Mouse (Mus musculus): ENCODE measurements around the gene Eya3. TPM values are rescaled to one million over a fixed set of nuclear protein-coding genes. Genes with fewer than 3 reads are reported as not detected.

Gene Eya3
- total and polyA plus RNA-seq, 3 experiments = 21.7 to 270 (median 38.2) TPM

DNA sequence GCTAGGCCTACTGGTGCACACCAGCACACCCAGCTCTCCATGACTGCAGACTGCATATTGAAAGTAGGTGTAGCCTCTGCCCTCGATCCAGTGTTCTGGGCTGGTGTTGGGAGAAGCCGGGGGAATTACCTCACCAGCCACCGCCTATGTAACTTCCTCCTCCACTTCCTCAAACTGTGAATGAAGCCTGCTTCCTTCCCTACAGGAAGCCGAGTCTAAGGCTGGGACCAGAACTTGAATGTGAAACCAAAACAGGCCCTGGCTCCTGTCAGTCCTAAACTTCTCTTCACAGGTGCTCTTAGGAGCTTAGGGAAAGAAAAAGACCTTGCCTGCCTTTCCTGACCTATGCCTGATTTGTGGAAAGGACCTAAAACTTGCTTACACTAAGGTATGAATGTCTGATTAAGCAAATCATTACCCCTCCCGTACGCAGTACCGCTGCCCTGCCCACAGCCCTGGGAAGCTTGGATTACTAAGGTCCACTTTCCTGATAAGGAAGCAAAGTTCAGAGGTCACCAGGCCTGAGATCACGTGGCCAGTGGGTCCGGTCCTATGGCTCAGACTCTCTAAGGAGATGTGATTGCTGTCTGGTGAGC is 109.0 kb downstream of the Eya3 start (continued):
- TF ChIP-seq MAFK (IDR thresholded peaks at IDR 0.05; ENCODE audit: borderline replicate concordance, low read depth, low read length) = no peak
- TF ChIP-seq ZNF384 (IDR thresholded peaks at IDR 0.05; ENCODE audit: low read depth, low read length) = no peak

DNA sequence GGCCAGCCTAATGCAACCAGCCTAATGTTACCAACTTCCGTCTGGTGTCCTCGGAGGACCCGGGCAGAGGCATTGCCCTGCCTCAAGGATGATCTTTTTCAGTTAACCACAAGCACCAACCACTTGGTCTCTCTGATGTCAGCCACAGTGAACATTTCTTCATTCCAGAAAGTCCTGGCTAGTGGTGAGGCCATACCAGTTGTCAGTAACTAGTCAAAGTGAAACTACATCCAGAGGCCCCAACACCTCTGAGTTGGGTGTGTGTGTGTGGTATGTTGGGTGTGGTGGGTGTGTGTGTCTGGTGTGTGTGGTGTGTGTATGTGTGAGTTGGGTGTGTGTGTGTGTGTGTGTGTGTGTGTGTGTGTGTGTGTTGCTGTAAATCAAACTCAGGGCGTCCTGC is 110.0 kb downstream of the Eya3 start:
- peaks cover under 1 to 22% of the 10 kb centered on the region in 2 experiments for H3K4me1 ChIP-seq (ENCODE audit: control insufficient read depth in 1 of 2, insufficient read depth in 2 of 2, low read length in 2 of 2)
- no peak overlapping the region for H3K4me3 ChIP-seq (ENCODE audit: control insufficient read depth in 1 of 2, insufficient read depth in 1 of 2, low read depth in 2 of 2, low read length in 2 of 2)
- H3K36me3 ChIP-seq (ENCODE audit: control insufficient read depth in 1 of 2, insufficient read depth in 2 of 2, low read length in 2 of 2) = peaks cover 0 to 17% of the 10 kb centered on the region in 2 experiments; a peak in 2 of 4 replicates
- H3K27me3 ChIP-seq (ENCODE audit: control insufficient read depth in 1 of 2, insufficient read depth in 2 of 2, low read length in 2 of 2) = no peaks in the 10 kb centered on the region
- H3K9ac ChIP-seq (ENCODE audit: control insufficient read depth, low read depth, low read length, poor library complexity, severe bottlenecking) = no peak overlapping the region
- TF ChIP-seq ZNF384 (IDR thresholded peaks at IDR 0.05; ENCODE audit: low read depth, low read length) = no peak
- TF ChIP-seq RCOR1 (IDR thresholded peaks at IDR 0.05; ENCODE audit: low read depth, low read length) = no peak
- no peak for TF ChIP-seq RAD21 (IDR thresholded peaks at IDR 0.05; ENCODE audit: low read depth, low read length)
- no peak for TF ChIP-seq GATA1 (IDR thresholded peaks at IDR 0.05; ENCODE audit: low read depth, low read length)
- TF ChIP-seq POLR2A (IDR thresholded peaks at IDR 0.05; ENCODE audit: control insufficient read depth in 1 of 2, insufficient read depth in 1 of 2, low read depth in 1 of 2, low read length in 2 of 2, poor library complexity in 1 of 2) = no peak
- TF ChIP-seq ZKSCAN1 (IDR thresholded peaks at IDR 0.05; ENCODE audit: low read depth, low read length) = no peak
- TF ChIP-seq JUND (IDR thresholded peaks at IDR 0.05; ENCODE audit: low read depth, low read length) = no peak
- TF ChIP-seq HCFC1 (IDR thresholded peaks at IDR 0.05; ENCODE audit: low read depth, low read length) = no peak
- no peak for TF ChIP-seq KAT2A (conservative IDR thresholded peaks at IDR 0.05; ENCODE audit: low read depth, low read length)
- no peak for TF ChIP-seq POLR2AphosphoS2 (IDR thresholded peaks at IDR 0.05; ENCODE audit: low read length)
- no peak for TF ChIP-seq POLR2AphosphoS5 (IDR thresholded peaks at IDR 0.05; ENCODE audit: borderline replicate concordance, low read depth, low read length)
- TF ChIP-seq ZC3H11A (IDR thresholded peaks at IDR 0.05; ENCODE audit: low read depth, low read length) = no peak
- no peak for TF ChIP-seq MEF2A (IDR thresholded peaks at IDR 0.05; ENCODE audit: extremely low read depth, insufficient replicate concordance, low read depth, low read length, poor library complexity, severe bottlenecking)
- TF ChIP-seq CTCF (IDR thresholded peaks at IDR 0.05 in 2 of 3, conservative IDR thresholded peaks at IDR 0.05 in 1 of 3; ENCODE audit: control insufficient read depth in 1 of 3, insufficient read depth in 1 of 3, low read depth in 2 of 3, low read length in 3 of 3, poor library complexity in 1 of 3, severe bottlenecking in 1 of 3) = no peak
- TF ChIP-seq EP300 (IDR thresholded peaks at IDR 0.05; ENCODE audit: low read depth in 1 of 2, low read length in 2 of 2) = no peak
- TF ChIP-seq MAX (IDR thresholded peaks at IDR 0.05; ENCODE audit: low read length) = no peak
- no peak for TF ChIP-seq TAL1 (IDR thresholded peaks at IDR 0.05; ENCODE audit: low read length)
- TF ChIP-seq NELFE (IDR thresholded peaks at IDR 0.05; ENCODE audit: low read depth, low read length) = no peak
- no peak for TF ChIP-seq TCF12 (IDR thresholded peaks at IDR 0.05; ENCODE audit: low read depth, low read length)
- no peak for TF ChIP-seq USF1 (IDR thresholded peaks at IDR 0.05; ENCODE audit: low read depth, low read length)
- H3K79me2 ChIP-seq (ENCODE audit: control insufficient read depth, insufficient read depth, low read length, poor library complexity) = no peaks in the 10 kb centered on the region
- H3K9me3 ChIP-seq (replicated peaks; ENCODE audit: insufficient read depth, low read length) = no peaks in the 10 kb centered on the region
- no peak overlapping the region for H3K27ac ChIP-seq (ENCODE audit: control insufficient read depth, low read depth, low read length)
- no peak for DNase-seq (ENCODE audit: low read depth, low spot score)
